Mouse (Mus musculus) forebrain, embryonic 11.5 days (tissue): ENCODE results near the gene Clec1a. TPM values are rescaled to one million over a fixed set of nuclear protein-coding genes. Genes with fewer than 3 reads are reported as not detected.

Experiments
- ATAC-seq: fragments of 200-750 bp; cut with Nextera tagmentation; replicated peaks from 2 replicates; pipeline ENCODE4 v1.8.0; 2017; ENCODE audit warnings: moderate TSS enrichment; ENCODE audit not compliant: low FRiP score
- DNase-seq: peaks from one replicate; pipeline ENCODE4 v3.0.0-alpha.2; 2017; ENCODE audit warnings: low spot score
- H3K27ac ChIP-seq: fragments of 300-500 bp; sonication (generic); 2 replicates; pipeline ENCODE4 v1.5.1; 2014; ENCODE audit warnings: low read depth, low read length
- H3K27me3 ChIP-seq: fragments of 300-500 bp; sonication (generic); 2 replicates; pipeline ENCODE4 v1.6.1; 2014; ENCODE audit warnings: mild to moderate bottlenecking, low read length, mixed read lengths; ENCODE audit not compliant: control insufficient read depth, insufficient read depth
- H3K36me3 ChIP-seq: fragments of 300-500 bp; sonication (generic); 2 replicates; pipeline ENCODE4 v1.6.1; 2014; ENCODE audit warnings: mild to moderate bottlenecking, low read length, moderate library complexity, mixed read lengths; ENCODE audit not compliant: control insufficient read depth, insufficient read depth
- H3K4me1 ChIP-seq: fragments of 300-500 bp; sonication (generic); replicated peaks from 2 replicates; pipeline ENCODE4 v1.6.1; 2014; ENCODE audit warnings: low read length, mixed read lengths; ENCODE audit not compliant: control insufficient read depth, insufficient read depth
- H3K4me2 ChIP-seq: fragments of 300-500 bp; sonication (generic); 2 replicates; pipeline ENCODE4 v1.6.1; 2014; ENCODE audit warnings: low read depth, mild to moderate bottlenecking, low read length, moderate library complexity, mixed read lengths; ENCODE audit not compliant: severe bottlenecking
- H3K4me3 ChIP-seq: fragments of 300-500 bp; sonication (generic); 2 replicates; pipeline ENCODE4 v1.5.1; 2014; ENCODE audit warnings: low read depth, low read length
- H3K9ac ChIP-seq: fragments of 300-500 bp; sonication (generic); 2 replicates; pipeline ENCODE4 v1.6.1; 2014; ENCODE audit warnings: low read length
- H3K9me3 ChIP-seq: fragments of 300-500 bp; sonication (generic); 2 replicates; pipeline ENCODE4 v1.6.1; 2016; ENCODE audit warnings: low read length, mixed read lengths; ENCODE audit not compliant: control insufficient read depth
- WGBS: fragments of 180-500 bp; shearing (Covaris S2); extraction: QIAGEN DNeasy Blood & Tissue Kit; methylation state at CpG from one replicate; pipeline ENCODE4 v1.1.7; 2014; 5-methylcytosine and 5-hydroxymethylcytosine counted together
- polyA plus RNA-seq: library from polyadenylated mRNA; unstranded; fragments of >200 nt; fragmentation: Nextera tagmentation; extraction: Ambion mirVana; gene quantifications from 2 replicates; pipeline ENCODE4 v1.2.1, GENCODE M21; 2014

Gene Clec1a
- polyA plus RNA-seq, 1 experiment from 2014 or later = 0.75 TPM

GRCm38 (mm10) chr6:129393732-129394131 lies 58.1 kb downstream of the Clec1a start:
- Histone ChIP-seq H3K9me3 (no peaks in the 10 kb centered on the region), H3K4me3 (no peak overlapping the region), H3K4me1 (no peaks in the 10 kb centered on the region), H3K27me3 (no peaks in the 10 kb centered on the region), H3K9ac (no peak overlapping the region), H3K4me2 (no peak overlapping the region), H3K27ac (no peak overlapping the region), H3K36me3 (no peaks in the 10 kb centered on the region)
- ATAC-seq (peak; percentile 44; the same call in 1 of the 2 replicates), DNase-seq (no peak)
- WGBS = 83% methylated on average over 6 of the region's 6 CpGs

GRCm38 (mm10) chr6:129393087-129393720 lies 58.6 kb downstream of the Clec1a start:
- no peak overlapping the region for H3K27ac ChIP-seq
- no peak overlapping the region for H3K9ac ChIP-seq
- H3K4me2 ChIP-seq = no peak overlapping the region
- H3K27me3 ChIP-seq = no peaks in the 10 kb centered on the region
- H3K4me1 ChIP-seq = no peaks in the 10 kb centered on the region
- no peaks in the 10 kb centered on the region for H3K36me3 ChIP-seq
- WGBS = 33% methylated on average over 2 of the region's 2 CpGs
- ATAC-seq (0 out of 2 replicates have a peak, but pooled peaks have one; percentile 49), DNase-seq (no peak)
- no peaks in the 10 kb centered on the region for H3K9me3 ChIP-seq
- no peak overlapping the region for H3K4me3 ChIP-seq

GRCm38 (mm10) chr6:129385774-129386173 lies 66.0 kb downstream of the Clec1a start, which contains the start of gene Clec12b:
Gene Clec12b (minus strand): TSS chr6:129385874.
- no peak for DNase-seq
- Histone ChIP-seq H3K27ac (no peak within 1 kb of the TSS), H3K27me3 (no peaks in the 10 kb centered on the region), H3K4me1 (no peaks in the 10 kb centered on the region), H3K36me3 (no peaks in the 10 kb centered on the region), H3K4me3 (no peak within 1 kb of the TSS), H3K9me3 (no peaks in the 10 kb centered on the region), H3K4me2 (no peak within 1 kb of the TSS), H3K9ac (no peak within 1 kb of the TSS)
- 83% methylated on average over 2 of the region's 2 CpGs for WGBS
- no peak for ATAC-seq

- Histone ChIP-seq H3K4me2 (no peak overlapping the region), H3K9ac (no peak overlapping the region), H3K4me1 (no peaks in the 10 kb centered on the region), H3K27ac (no peak overlapping the region), H3K9me3 (no peaks in the 10 kb centered on the region), H3K36me3 (no peaks in the 10 kb centered on the region), H3K4me3 (no peak overlapping the region), H3K27me3 (no peaks in the 10 kb centered on the region)
- DNase-seq = no peak
- 80% methylated on average over 4 of the region's 4 CpGs for WGBS
- ATAC-seq = no peak
Measured at GRCm38 (mm10) chr6:129385000-129385399, 66.8 kb downstream of the Clec1a start.

- H3K27me3 ChIP-seq = no peaks in the 10 kb centered on the region
- no peak overlapping the region for H3K4me2 ChIP-seq
- no peaks in the 10 kb centered on the region for H3K36me3 ChIP-seq
- ATAC-seq (no peak), DNase-seq (no peak)
- no peaks in the 10 kb centered on the region for H3K4me1 ChIP-seq
- 94% methylated on average over 3 of the region's 3 CpGs for WGBS
- H3K4me3 ChIP-seq = no peak overlapping the region
- no peaks in the 10 kb centered on the region for H3K9me3 ChIP-seq
- H3K9ac ChIP-seq = no peak overlapping the region
- H3K27ac ChIP-seq = no peak overlapping the region
Measured at GRCm38 (mm10) chr6:129383466-129383865, 68.3 kb downstream of the Clec1a start.

GRCm38 (mm10) chr6:129381736-129382135 lies 70.1 kb downstream of the Clec1a start:
- Histone ChIP-seq H3K27me3 (no peaks in the 10 kb centered on the region), H3K9ac (no peak overlapping the region), H3K4me2 (no peak overlapping the region), H3K9me3 (no peaks in the 10 kb centered on the region), H3K27ac (no peak overlapping the region), H3K4me3 (no peak overlapping the region), H3K4me1 (no peaks in the 10 kb centered on the region), H3K36me3 (no peaks in the 10 kb centered on the region)
- WGBS = 77% methylated on average over 1 of the region's 1 CpGs
- no peak for DNase-seq
- no peak for ATAC-seq

GRCm38 (mm10) chr6:129380454-129380853 lies 71.3 kb downstream of the Clec1a start:
- Histone ChIP-seq H3K27me3 (no peaks in the 10 kb centered on the region), H3K9ac (no peak overlapping the region), H3K4me1 (no peaks in the 10 kb centered on the region), H3K9me3 (no peaks in the 10 kb centered on the region), H3K27ac (no peak overlapping the region), H3K4me3 (no peak overlapping the region), H3K36me3 (no peaks in the 10 kb centered on the region), H3K4me2 (no peak overlapping the region)
- WGBS = 63% methylated on average over 4 of the region's 4 CpGs
- DNase-seq (no peak), ATAC-seq (no peak)

- H3K9ac ChIP-seq = no peak overlapping the region
- H3K4me1 ChIP-seq = no peaks in the 10 kb centered on the region
- H3K27ac ChIP-seq = no peak overlapping the region
- no peak overlapping the region for H3K4me2 ChIP-seq
- no peaks in the 10 kb centered on the region for H3K36me3 ChIP-seq
- WGBS = 92% methylated on average over 2 of the region's 2 CpGs
- no peak for ATAC-seq
- no peak for DNase-seq
- H3K4me3 ChIP-seq = no peak overlapping the region
- no peaks in the 10 kb centered on the region for H3K27me3 ChIP-seq
- no peaks in the 10 kb centered on the region for H3K9me3 ChIP-seq
Measured at GRCm38 (mm10) chr6:129374937-129375471, 76.8 kb downstream of the Clec1a start.
